Mouse (Mus musculus): ENCODE results near the gene Tpd52l2. TPM values are rescaled to one million over a fixed set of nuclear protein-coding genes. Genes with fewer than 3 reads are reported as not detected.

The Tpd52l2 gene
- 146 and 149 TPM in 2 replicates for polyA plus RNA-seq (2014; fragmentation: Nextera tagmentation; extraction: Ambion mirVana)

GRCm38 (mm10) chr2:181496831-181497547, at the start of gene Tpd52l2:
TSS of gene Tpd52l2 (plus strand) at chr2:181497142.
- ATAC-seq (ENCODE audit: low FRiP score) (peak; percentile 97), DNase-seq (ENCODE audit: low spot score, missing footprints) (peak; percentile 98)
- H3K9me3 ChIP-seq (ENCODE audit: control insufficient read depth, low read length): no peaks in the 10 kb centered on the region
- H3K4me1 ChIP-seq (ENCODE audit: control insufficient read depth, insufficient read depth, low read length): peaks cover 9% of the 10 kb centered on the region
- peak within 1 kb of the TSS; percentile 92 for H3K4me3 ChIP-seq (ENCODE audit: low read depth, low read length)
- H3K27me3 ChIP-seq (ENCODE audit: control insufficient read depth, insufficient read depth, low read length): no peaks in the 10 kb centered on the region
- H3K27ac ChIP-seq (ENCODE audit: low read depth, low read length): peak within 1 kb of the TSS; percentile 82
- peak within 1 kb of the TSS; percentile 93 for H3K9ac ChIP-seq (ENCODE audit: low read length)
- peaks cover 7% of the 10 kb centered on the region; the same call in 1 of the 2 replicates for H3K36me3 ChIP-seq (ENCODE audit: control insufficient read depth, insufficient read depth, low read length)
- peak within 1 kb of the TSS; percentile 98 for H3K4me2 ChIP-seq
- under 1% methylated on average over 46 of the region's 46 CpGs for WGBS

GRCm38 (mm10) chr2:181452181-181452580, 44.8 kb upstream of the Tpd52l2 start:
- Histone ChIP-seq H3K27me3 (ENCODE audit: control insufficient read depth, insufficient read depth, low read length) (no peaks in the 10 kb centered on the region), H3K4me2 (no peak overlapping the region), H3K27ac (ENCODE audit: low read depth, low read length) (no peak overlapping the region), H3K36me3 (ENCODE audit: control insufficient read depth, insufficient read depth, low read length) (no peaks in the 10 kb centered on the region), H3K9me3 (ENCODE audit: control insufficient read depth, low read length) (no peaks in the 10 kb centered on the region), H3K4me3 (ENCODE audit: low read depth, low read length) (no peak overlapping the region), H3K4me1 (ENCODE audit: control insufficient read depth, insufficient read depth, low read length) (no peaks in the 10 kb centered on the region), H3K9ac (ENCODE audit: low read length) (no peak overlapping the region)
- ATAC-seq (ENCODE audit: low FRiP score) (no peak), DNase-seq (ENCODE audit: low spot score, missing footprints) (no peak)
- WGBS: 83% methylated on average over 4 of the region's 4 CpGs

GRCm38 (mm10) chr2:181453274-181453673, 43.7 kb upstream of the Tpd52l2 start:
- ATAC-seq (ENCODE audit: low FRiP score) (no peak), DNase-seq (ENCODE audit: low spot score, missing footprints) (no peak)
- no peak overlapping the region for H3K4me2 ChIP-seq
- no peaks in the 10 kb centered on the region for H3K9me3 ChIP-seq (ENCODE audit: control insufficient read depth, low read length)
- H3K36me3 ChIP-seq (ENCODE audit: control insufficient read depth, insufficient read depth, low read length): no peaks in the 10 kb centered on the region
- WGBS: 46% methylated on average over 1 of the region's 1 CpGs
- H3K9ac ChIP-seq (ENCODE audit: low read length): no peak overlapping the region
- H3K4me3 ChIP-seq (ENCODE audit: low read depth, low read length): no peak overlapping the region
- no peak overlapping the region for H3K27ac ChIP-seq (ENCODE audit: low read depth, low read length)
- peaks cover 5% of the 10 kb centered on the region; the same call in 1 of the 2 replicates for H3K27me3 ChIP-seq (ENCODE audit: control insufficient read depth, insufficient read depth, low read length)
- peaks cover 6% of the 10 kb centered on the region for H3K4me1 ChIP-seq (ENCODE audit: control insufficient read depth, insufficient read depth, low read length)

GRCm38 (mm10) chr2:181455899-181456298, 41.0 kb upstream of the Tpd52l2 start:
- Histone ChIP-seq H3K27ac (ENCODE audit: low read depth, low read length) (no peak overlapping the region), H3K27me3 (ENCODE audit: control insufficient read depth, insufficient read depth, low read length) (peaks cover 5% of the 10 kb centered on the region; the same call in 1 of the 2 replicates), H3K36me3 (ENCODE audit: control insufficient read depth, insufficient read depth, low read length) (no peaks in the 10 kb centered on the region), H3K4me1 (ENCODE audit: control insufficient read depth, insufficient read depth, low read length) (peaks cover 11% of the 10 kb centered on the region), H3K9ac (ENCODE audit: low read length) (no peak overlapping the region), H3K4me2 (no peak overlapping the region), H3K4me3 (ENCODE audit: low read depth, low read length) (no peak overlapping the region), H3K9me3 (ENCODE audit: control insufficient read depth, low read length) (no peaks in the 10 kb centered on the region)
- WGBS: 70% methylated on average over 2 of the region's 2 CpGs
- DNase-seq (ENCODE audit: low spot score, missing footprints): no peak
- no peak for ATAC-seq (ENCODE audit: low FRiP score)

- Histone ChIP-seq H3K9me3 (ENCODE audit: control insufficient read depth, low read length) (no peaks in the 10 kb centered on the region), H3K27ac (ENCODE audit: low read depth, low read length) (no peak overlapping the region), H3K4me1 (ENCODE audit: control insufficient read depth, insufficient read depth, low read length) (peaks cover 14% of the 10 kb centered on the region), H3K9ac (ENCODE audit: low read length) (peak overlapping the region; percentile 86; the same call in 1 of the 2 replicates), H3K4me3 (ENCODE audit: low read depth, low read length) (peak overlapping the region; percentile 93), H3K36me3 (ENCODE audit: control insufficient read depth, insufficient read depth, low read length) (no peaks in the 10 kb centered on the region), H3K27me3 (ENCODE audit: control insufficient read depth, insufficient read depth, low read length) (peaks cover 5% of the 10 kb centered on the region; the same call in 1 of the 2 replicates), H3K4me2 (peak overlapping the region; percentile 96)
- WGBS: 4% methylated on average over 15 of the region's 15 CpGs
- ATAC-seq (ENCODE audit: low FRiP score) (no peak), DNase-seq (ENCODE audit: low spot score, missing footprints) (no peak)
Measured at GRCm38 (mm10) chr2:181457831-181458230, 39.1 kb upstream of the Tpd52l2 start.

- WGBS: under 1% methylated on average over 65 of the region's 72 CpGs
- Histone ChIP-seq H3K27me3 (ENCODE audit: control insufficient read depth, insufficient read depth, low read length) (peaks cover 5% of the 10 kb centered on the region; the same call in 1 of the 2 replicates), H3K36me3 (ENCODE audit: control insufficient read depth, insufficient read depth, low read length) (no peaks in the 10 kb centered on the region), H3K9ac (ENCODE audit: low read length) (peak overlapping the region; percentile 86), H3K4me3 (ENCODE audit: low read depth, low read length) (peak overlapping the region; percentile 93), H3K9me3 (ENCODE audit: control insufficient read depth, low read length) (no peaks in the 10 kb centered on the region), H3K27ac (ENCODE audit: low read depth, low read length) (peak overlapping the region; percentile 68), H3K4me1 (ENCODE audit: control insufficient read depth, insufficient read depth, low read length) (peaks cover 17% of the 10 kb centered on the region), H3K4me2 (peak overlapping the region; percentile 96)
- ATAC-seq (ENCODE audit: low FRiP score) (peak; percentile 1; the same call in 1 of the 2 replicates), DNase-seq (ENCODE audit: low spot score, missing footprints) (peak; percentile 94)
Measured at GRCm38 (mm10) chr2:181458411-181459152, 38.4 kb upstream of the Tpd52l2 start.

- Histone ChIP-seq H3K4me3 (ENCODE audit: low read depth, low read length) (peak within 1 kb of the TSS; percentile 93), H3K27me3 (ENCODE audit: control insufficient read depth, insufficient read depth, low read length) (peaks cover 5% of the 10 kb centered on the region; the same call in 1 of the 2 replicates), H3K9ac (ENCODE audit: low read length) (peak within 1 kb of the TSS; percentile 86), H3K9me3 (ENCODE audit: control insufficient read depth, low read length) (no peaks in the 10 kb centered on the region), H3K4me2 (peak within 1 kb of the TSS; percentile 96), H3K36me3 (ENCODE audit: control insufficient read depth, insufficient read depth, low read length) (no peaks in the 10 kb centered on the region), H3K4me1 (ENCODE audit: control insufficient read depth, insufficient read depth, low read length) (peaks cover 17% of the 10 kb centered on the region), H3K27ac (ENCODE audit: low read depth, low read length) (peak within 1 kb of the TSS; percentile 68)
- WGBS: 1% methylated on average over 41 of the region's 83 CpGs
- ATAC-seq (ENCODE audit: low FRiP score) (peak; percentile 93), DNase-seq (ENCODE audit: low spot score, missing footprints) (peak; percentile 98)
Measured at GRCm38 (mm10) chr2:181459153-181459672, 37.7 kb upstream of the Tpd52l2 start, which contains the start of gene Zbtb46. TSS of gene Zbtb46 (minus strand) at chr2:181459426.

GRCm38 (mm10) chr2:181459673-181460621, 37.0 kb upstream of the Tpd52l2 start:
- Histone ChIP-seq H3K9me3 (ENCODE audit: control insufficient read depth, low read length) (no peaks in the 10 kb centered on the region), H3K27me3 (ENCODE audit: control insufficient read depth, insufficient read depth, low read length) (peaks cover 5% of the 10 kb centered on the region; the same call in 1 of the 2 replicates), H3K4me1 (ENCODE audit: control insufficient read depth, insufficient read depth, low read length) (peaks cover 17% of the 10 kb centered on the region), H3K36me3 (ENCODE audit: control insufficient read depth, insufficient read depth, low read length) (no peaks in the 10 kb centered on the region), H3K9ac (ENCODE audit: low read length) (peak overlapping the region; percentile 76), H3K27ac (ENCODE audit: low read depth, low read length) (no peak overlapping the region), H3K4me2 (peak overlapping the region; percentile 96), H3K4me3 (ENCODE audit: low read depth, low read length) (peak overlapping the region; percentile 93)
- peak; percentile 95 for DNase-seq (ENCODE audit: low spot score, missing footprints)
- under 1% methylated on average over 71 of the region's 71 CpGs for WGBS
- ATAC-seq (ENCODE audit: low FRiP score): peak; percentile 76

Measured in midbrain, embryonic 11.5 days (tissue).